Mouse (Mus musculus) heart, adult 2 months (tissue): ENCODE data around the gene Pif1.

ENCODE experiments used
- EP300 ChIP-seq: fragments of 200-500 bp; IDR thresholded peaks from 2 replicates; pipeline ENCODE4 v1.6.1; 2011; ENCODE audit warnings: low read depth, low read length, control low read depth; ENCODE audit not compliant: insufficient read depth
- POLR2A ChIP-seq: fragments of 200-500 bp; IDR thresholded peaks from 2 replicates; pipeline ENCODE4 v1.6.1; 2011; ENCODE audit warnings: mild to moderate bottlenecking, low read depth, low read length, control low read depth; ENCODE audit not compliant: insufficient read depth

GRCm38 (mm10) chr9:65624266-65624665 is 37.3 kb downstream of the Pif1 start:
- TF ChIP-seq POLR2A = no peak
- no peak for TF ChIP-seq EP300
